ENCODE assay signal across 24 mouse cellular contexts in genomic region chr7:46327896-46328295, GRCm38 (mm10). TPM values are rescaled to one million over a fixed set of nuclear protein-coding genes. Genes with fewer than 3 reads are reported as not detected.
"Had no signal": no experiment of that assay in that cellular context is flagged by ENCODE, and none has a peak within 500 bp of the region (broad histone marks: within the 10 kb centered on the region; RNA-seq: fewer than 3 reads in every experiment).

No protein-coding gene starts in this region.

- DNase-seq: kidney, adult 11 months; kidney, adult 8-10 months; kidney, postnatal 10 days; kidney, postnatal 36 days; liver; lung, adult 18-20 months; lung, postnatal 10 days; lung, postnatal 36 days; retina, postnatal 1 day; thymus, adult 2 months; thymus, postnatal 14 days; thymus, postnatal 4 days had no signal

- H3K27ac ChIP-seq: kidney, embryonic 15.5 days; limb, embryonic 10.5 days; limb, embryonic 13.5 days; liver, embryonic 12.5 days; liver, embryonic 15.5 days; lung, embryonic 15.5 days; midbrain, embryonic 10.5 days; midbrain, embryonic 13.5 days; neural tube, embryonic 13.5 days had no signal

- H3K4me3 ChIP-seq: kidney, embryonic 15.5 days; limb, embryonic 10.5 days; limb, embryonic 13.5 days; liver, embryonic 12.5 days; liver, embryonic 15.5 days; lung, embryonic 15.5 days; megakaryocyte, embryonic 14.5 days; midbrain, embryonic 10.5 days; midbrain, embryonic 13.5 days; myocyte; neural tube, embryonic 13.5 days had no signal

- H3K27me3 ChIP-seq: liver, embryonic 12.5 days; liver, embryonic 15.5 days; lung, embryonic 15.5 days; midbrain, embryonic 13.5 days; neural tube, embryonic 13.5 days had no signal

- H3K4me1 ChIP-seq: kidney, embryonic 15.5 days; limb, embryonic 10.5 days; limb, embryonic 13.5 days; liver, embryonic 12.5 days; liver, embryonic 15.5 days; lung, embryonic 15.5 days; megakaryocyte, embryonic 14.5 days; midbrain, embryonic 10.5 days; midbrain, embryonic 13.5 days; neural tube, embryonic 13.5 days had no signal

RNA-seq across cellular contexts. Expression of gene Myod1, which starts 48.4 kb away (rescaled TPM):
- polyA plus RNA-seq: midbrain, embryonic 10.5 days; midbrain, embryonic 13.5 days; small intestine, adult 2 months had no signal
